Mouse (Mus musculus) embryonic fibroblast, embryonic 13.5 days (primary cell): Measurements from ENCODE around the gene Cetn4.

Experiments used
- CTCF ChIP-seq: IDR thresholded peaks from 2 replicates; pipeline ENCODE4 v1.5.1; 2011; ENCODE audit warnings: mild to moderate bottlenecking, control low read depth, low read length, moderate library complexity, borderline replicate concordance; ENCODE audit not compliant: insufficient read depth
- POLR2A ChIP-seq: IDR thresholded peaks from 2 replicates; pipeline ENCODE4 v1.6.1; 2011; ENCODE audit warnings: low read depth, mild to moderate bottlenecking, control low read depth, low read length, moderate library complexity

GRCm38 (mm10) chr3:37274661-37275060 lies 37.8 kb downstream of the Cetn4 start:
- TF ChIP-seq POLR2A = no peak
- no peak for TF ChIP-seq CTCF
